Mouse (Mus musculus) stomach, embryonic 15.5 days (tissue): ENCODE results near the gene Usp33. TPM values are rescaled to one million over a fixed set of nuclear protein-coding genes. Genes with fewer than 3 reads are reported as not detected.
"Not testable (repeated sequence)": the region's sequence is repeated elsewhere in the genome, so short reads cannot be mapped to it uniquely, and the experiment has no call there.

ENCODE experiments used
- ATAC-seq: fragments of 200-750 bp; cut with Nextera tagmentation; 2 replicates; pipeline ENCODE4 v1.8.0; 2017; ENCODE audit warnings: low read depth, moderate number of reproducible peaks, moderate TSS enrichment; ENCODE audit not compliant: insufficient read depth, low FRiP score
- H3K27ac ChIP-seq: fragments of 300-500 bp; sonication (generic); 2 replicates; pipeline ENCODE4 v1.5.1; 2015; ENCODE audit warnings: mild to moderate bottlenecking, inconsistent platforms
- H3K27me3 ChIP-seq: fragments of 300-500 bp; sonication (generic); replicated peaks from 2 replicates; pipeline ENCODE4 v1.6.1; 2015; ENCODE audit warnings: inconsistent platforms
- H3K36me3 ChIP-seq: fragments of 300-500 bp; sonication (generic); 2 replicates; pipeline ENCODE4 v1.6.1; 2015; ENCODE audit warnings: inconsistent platforms
- H3K4me1 ChIP-seq: fragments of 300-500 bp; sonication (generic); 2 replicates; pipeline ENCODE4 v1.6.1; 2015; ENCODE audit warnings: inconsistent platforms
- H3K4me2 ChIP-seq: fragments of 300-500 bp; sonication (generic); 2 replicates; pipeline ENCODE4 v1.6.1; 2015; ENCODE audit warnings: mild to moderate bottlenecking, inconsistent platforms
- H3K4me3 ChIP-seq: fragments of 300-500 bp; sonication (generic); replicated peaks from 2 replicates; pipeline ENCODE4 v1.5.1; 2015; ENCODE audit warnings: inconsistent platforms
- H3K9ac ChIP-seq: fragments of 300-500 bp; sonication (generic); 2 replicates; pipeline ENCODE4 v1.6.1; 2015; ENCODE audit warnings: inconsistent platforms
- H3K9me3 ChIP-seq: fragments of 300-500 bp; sonication (generic); 2 replicates; pipeline ENCODE4 v1.6.1; 2016; ENCODE audit warnings: inconsistent platforms
- WGBS: fragments of 180-500 bp; shearing (Covaris S2); methylation state at CpG from one replicate; pipeline ENCODE4 v1.1.7; 2015; 5-methylcytosine and 5-hydroxymethylcytosine counted together
- polyA plus RNA-seq: library from polyadenylated mRNA; unstranded; fragments of >200 nt; fragmentation: Nextera tagmentation; extraction: Ambion mirVana; gene quantifications from 2 replicates; pipeline ENCODE4 v1.2.1, GENCODE M21; 2015

Usp33 gene
- polyA plus RNA-seq, 1 experiment from 2014 or later, result 38.7 TPM

DNA sequence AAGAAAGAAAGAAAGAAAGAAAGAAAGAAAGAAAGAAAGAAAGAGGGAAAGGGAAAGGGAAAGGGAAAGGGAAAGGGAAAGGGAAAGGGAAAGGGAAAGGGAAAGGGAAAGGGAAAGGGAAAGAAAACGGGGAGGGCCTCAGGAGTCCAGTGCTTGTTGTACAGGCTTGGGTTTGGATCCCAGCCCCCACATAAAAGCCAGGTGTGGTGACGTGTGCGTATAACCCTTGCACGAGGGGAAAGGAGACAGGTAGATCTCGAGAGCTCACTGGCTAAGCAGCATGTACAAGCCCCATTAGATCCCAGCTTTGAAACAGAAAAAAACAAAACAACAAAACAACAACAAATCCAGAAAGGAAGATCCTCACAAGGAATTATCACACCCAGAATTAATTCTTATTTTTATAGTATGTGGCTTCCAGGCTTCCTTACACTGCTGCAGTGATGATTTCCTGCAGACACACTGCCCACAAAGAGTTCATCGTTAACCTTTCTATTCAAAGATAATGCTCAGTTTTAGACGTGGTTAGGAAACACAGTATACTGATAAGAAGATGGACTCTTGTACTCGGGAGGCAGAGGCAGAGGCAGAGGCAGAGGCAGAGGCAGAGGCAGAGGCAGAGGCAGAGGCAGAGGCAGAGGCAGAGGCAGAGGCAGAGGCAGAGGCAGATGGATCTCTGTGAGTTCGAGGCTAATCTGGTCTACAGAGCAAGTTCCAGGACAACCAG lies 29.7 kb upstream of the Usp33 start:
- H3K9ac ChIP-seq, H3K9me3 ChIP-seq, ATAC-seq, H3K27me3 ChIP-seq, H3K36me3 ChIP-seq, H3K4me2 ChIP-seq, H3K27ac ChIP-seq, H3K4me1 ChIP-seq, H3K4me3 ChIP-seq: not testable (repeated sequence)
- WGBS, result 80% methylated on average over 9 of the region's 9 CpGs

- H3K4me2 ChIP-seq, result no peak overlapping the region
- no peak overlapping the region for H3K4me3 ChIP-seq
- 85% methylated on average over 10 of the region's 10 CpGs for WGBS
- no peaks in the 10 kb centered on the region for H3K4me1 ChIP-seq
- ATAC-seq, result no peak
- H3K27me3 ChIP-seq, result no peaks in the 10 kb centered on the region
- no peak overlapping the region for H3K27ac ChIP-seq
- H3K36me3 ChIP-seq, result no peaks in the 10 kb centered on the region
- H3K9ac ChIP-seq, result no peak overlapping the region
- no peaks in the 10 kb centered on the region for H3K9me3 ChIP-seq
Measured at GRCm38 (mm10) chr3:152320972-152321645, 25.2 kb upstream of the Usp33 start.

GRCm38 (mm10) chr3:152321765-152322547 lies 24.3 kb upstream of the Usp33 start:
- Histone ChIP-seq H3K27ac (no peak overlapping the region), H3K4me1 (no peaks in the 10 kb centered on the region), H3K9me3 (no peaks in the 10 kb centered on the region), H3K9ac (no peak overlapping the region), H3K36me3 (no peaks in the 10 kb centered on the region), H3K4me3 (no peak overlapping the region), H3K4me2 (no peak overlapping the region), H3K27me3 (no peaks in the 10 kb centered on the region)
- 0 out of 2 replicates have a peak, but pooled peaks have one; percentile 14 for ATAC-seq
- 78% methylated on average over 8 of the region's 8 CpGs for WGBS

- no peak overlapping the region for H3K4me3 ChIP-seq
- H3K9ac ChIP-seq, result no peak overlapping the region
- ATAC-seq, result no peak
- no peaks in the 10 kb centered on the region for H3K4me1 ChIP-seq
- H3K9me3 ChIP-seq, result no peaks in the 10 kb centered on the region
- H3K27me3 ChIP-seq, result no peaks in the 10 kb centered on the region
- 93% methylated on average over 6 of the region's 6 CpGs for WGBS
- H3K27ac ChIP-seq, result no peak overlapping the region
- H3K36me3 ChIP-seq, result peaks cover 14% of the 10 kb centered on the region
- H3K4me2 ChIP-seq, result no peak overlapping the region
Measured at GRCm38 (mm10) chr3:152332104-152332503, 14.2 kb upstream of the Usp33 start.

DNA sequence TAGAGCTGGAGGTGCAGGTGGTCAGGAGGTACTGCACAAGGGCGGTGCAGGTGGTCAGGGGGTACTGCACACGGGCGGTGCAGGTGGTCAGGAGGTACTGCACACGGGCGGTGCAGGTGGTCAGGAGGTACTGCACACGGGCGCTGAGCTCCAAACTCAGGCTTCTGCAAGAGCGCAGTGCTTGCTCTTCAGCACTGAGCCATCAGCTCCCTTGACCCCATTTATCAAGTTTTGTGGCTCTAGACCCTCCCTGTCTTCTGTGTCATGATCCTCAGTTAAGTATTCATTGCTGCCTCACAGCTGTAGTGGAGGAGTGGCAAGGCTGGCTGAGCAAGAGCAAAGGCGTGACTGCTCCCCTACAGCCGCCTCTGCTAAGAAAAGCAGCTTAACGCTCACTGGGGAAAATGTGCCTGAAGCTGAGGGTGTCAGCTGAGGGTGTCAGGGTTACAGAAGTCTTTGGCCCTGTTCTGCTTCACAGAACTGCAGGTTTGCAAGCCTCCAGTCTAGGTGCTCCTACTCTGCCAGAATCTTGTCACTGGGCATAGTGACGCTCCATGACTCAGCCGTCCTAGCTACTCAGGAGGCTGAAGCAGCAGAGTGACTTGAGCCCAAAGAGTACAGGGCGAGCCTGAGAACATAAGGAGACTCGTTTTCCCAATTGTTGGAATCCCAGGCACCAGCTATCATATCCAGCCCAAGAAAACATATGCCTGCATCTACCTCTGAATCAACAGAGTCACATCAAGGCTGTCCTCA lies 13.6 kb upstream of the Usp33 start:
- ATAC-seq, result no peak
- Histone ChIP-seq H3K27me3 (no peaks in the 10 kb centered on the region), H3K27ac (no peak overlapping the region), H3K4me2 (no peak overlapping the region), H3K4me1 (no peaks in the 10 kb centered on the region), H3K9ac (no peak overlapping the region), H3K9me3 (no peaks in the 10 kb centered on the region), H3K4me3 (no peak overlapping the region), H3K36me3 (peaks cover 16% of the 10 kb centered on the region)
- WGBS, result 86% methylated on average over 15 of the region's 15 CpGs

DNA sequence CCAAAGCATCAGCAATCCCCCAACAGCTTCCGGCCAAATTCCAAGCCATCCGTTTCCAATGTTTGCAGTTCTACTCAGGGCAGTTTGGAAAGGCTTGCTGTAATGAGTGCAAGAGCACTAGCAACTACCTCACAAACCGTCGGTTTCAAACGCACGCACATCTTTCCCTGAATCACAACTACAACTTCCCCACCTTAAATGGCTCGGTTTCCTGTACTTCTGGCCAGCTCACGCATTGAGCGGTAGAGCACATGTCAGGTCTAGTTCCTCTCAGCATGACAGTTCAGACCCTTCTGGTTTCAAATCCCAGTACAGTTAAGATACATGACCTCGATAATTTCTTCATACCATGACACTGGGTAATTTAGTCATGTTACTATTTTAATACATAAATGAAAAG lies 12.6 kb upstream of the Usp33 start:
- no peaks in the 10 kb centered on the region for H3K27me3 ChIP-seq
- peaks cover 16% of the 10 kb centered on the region for H3K36me3 ChIP-seq
- no peaks in the 10 kb centered on the region for H3K4me1 ChIP-seq
- no peak overlapping the region for H3K27ac ChIP-seq
- H3K9ac ChIP-seq, result no peak overlapping the region
- 91% methylated on average over 10 of the region's 10 CpGs for WGBS
- H3K4me3 ChIP-seq, result no peak overlapping the region
- no peaks in the 10 kb centered on the region for H3K9me3 ChIP-seq
- no peak for ATAC-seq
- no peak overlapping the region for H3K4me2 ChIP-seq

- Histone ChIP-seq H3K27me3 (no peaks in the 10 kb centered on the region), H3K4me2 (no peak overlapping the region), H3K4me3 (no peak overlapping the region), H3K36me3 (peaks cover 16% of the 10 kb centered on the region), H3K9me3 (no peaks in the 10 kb centered on the region), H3K27ac (no peak overlapping the region), H3K4me1 (no peaks in the 10 kb centered on the region), H3K9ac (no peak overlapping the region)
- WGBS, result 71% methylated on average over 8 of the region's 8 CpGs
- ATAC-seq, result no peak
Measured at GRCm38 (mm10) chr3:152336085-152336484, 10.2 kb upstream of the Usp33 start.

- peak within 1 kb of the TSS; percentile 45; the same call in 1 of the 2 replicates for H3K27ac ChIP-seq
- H3K4me1 ChIP-seq, result no peaks in the 10 kb centered on the region
- WGBS, result 2% methylated on average over 53 of the region's 54 CpGs
Measured at GRCm38 (mm10) chr3:152339862-152340557, 6.3 kb upstream of the Usp33 start, which contains the start of gene Miga1. Gene Miga1, minus strand, starts transcription at chr3:152340407.

DNA sequence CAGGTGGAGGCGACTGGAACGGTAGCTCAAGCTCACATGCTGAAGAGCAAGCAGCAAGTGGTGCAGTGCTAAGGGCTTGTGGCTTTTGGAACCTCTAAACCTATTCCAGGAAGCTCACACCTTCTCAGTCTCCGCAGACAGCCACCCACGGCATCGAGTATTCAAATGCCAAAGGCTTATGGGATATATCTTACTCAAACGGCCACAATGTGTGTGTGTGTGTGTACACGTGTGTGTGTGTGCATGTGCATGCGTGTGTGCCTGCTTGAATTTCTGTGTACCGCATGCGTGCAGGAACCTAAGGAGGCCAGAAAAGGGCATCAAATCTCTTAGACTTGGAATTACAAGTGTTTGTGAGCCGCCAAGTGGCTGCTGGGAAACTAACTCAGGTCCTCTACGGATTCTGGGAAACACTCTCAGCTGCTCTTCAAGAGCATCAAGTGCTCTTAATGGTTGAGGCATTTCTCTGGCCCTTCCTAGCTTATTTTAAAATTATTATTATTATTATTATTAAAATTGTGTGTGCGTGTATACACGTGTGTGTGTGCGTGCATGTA lies 3.2 kb upstream of the Usp33 start:
- Histone ChIP-seq H3K4me3 (no peak overlapping the region), H3K4me1 (no peaks in the 10 kb centered on the region), H3K27ac (no peak overlapping the region), H3K27me3 (no peaks in the 10 kb centered on the region), H3K9me3 (no peaks in the 10 kb centered on the region), H3K9ac (no peak overlapping the region), H3K36me3 (no peaks in the 10 kb centered on the region), H3K4me2 (no peak overlapping the region)
- ATAC-seq, result no peak
- 86% methylated on average over 15 of the region's 15 CpGs for WGBS

More at GRCm38 (mm10) chr3:152339862-152340557, 6.3 kb upstream of the Usp33 start, which contains the start of gene Miga1:
- peak within 1 kb of the TSS; percentile 84 for H3K4me3 ChIP-seq
- ATAC-seq, result peak; percentile 87
- H3K27me3 ChIP-seq, result no peaks in the 10 kb centered on the region
- H3K4me2 ChIP-seq, result peak within 1 kb of the TSS; percentile 64
- 0 out of 2 replicates have a peak, but pooled peaks cover 9% of the 10 kb centered on the region for H3K36me3 ChIP-seq
- H3K9me3 ChIP-seq, result no peaks in the 10 kb centered on the region
- peak within 1 kb of the TSS; percentile 58 for H3K9ac ChIP-seq

DNA sequence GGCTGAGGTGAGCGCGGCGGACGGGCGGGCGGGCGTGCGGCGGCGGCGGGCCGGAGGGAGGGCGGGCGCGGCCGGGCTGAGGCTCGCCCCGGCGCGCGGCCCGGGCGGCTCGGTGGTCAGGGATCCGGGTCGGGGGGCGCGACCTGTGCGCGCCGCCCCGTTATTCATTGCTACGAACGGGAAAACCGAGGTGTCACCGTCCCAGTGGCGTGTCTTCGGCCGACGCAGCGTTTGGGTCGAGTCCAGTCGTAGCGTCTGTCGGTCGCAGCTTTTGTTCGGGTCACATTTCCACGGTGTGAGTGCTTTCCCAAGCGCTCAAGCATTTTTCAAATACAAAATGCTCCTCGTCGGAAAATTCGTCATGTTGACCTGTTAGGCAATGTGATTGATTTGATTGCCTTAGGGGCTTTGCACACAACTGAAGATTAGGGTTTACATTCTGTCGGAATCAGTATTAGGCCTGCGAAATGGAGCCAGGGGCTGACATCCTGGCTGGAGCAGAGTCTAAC lies 409 bp downstream of the Usp33 start:
- under 1% methylated on average over 46 of the region's 54 CpGs for WGBS
- peak overlapping the region; percentile 48 for H3K4me2 ChIP-seq
- peaks cover 11% of the 10 kb centered on the region; the same call in 1 of the 2 replicates for H3K4me1 ChIP-seq
- ATAC-seq, result no peak; the same call in 1 of the 2 replicates
- peak overlapping the region; percentile 78; the same call in 1 of the 2 replicates for H3K27ac ChIP-seq
- no peaks in the 10 kb centered on the region for H3K36me3 ChIP-seq
- no peaks in the 10 kb centered on the region for H3K9me3 ChIP-seq
- H3K27me3 ChIP-seq, result no peaks in the 10 kb centered on the region
- peak overlapping the region; percentile 86 for H3K9ac ChIP-seq
- H3K4me3 ChIP-seq, result peak overlapping the region; percentile 65
